Mouse (Mus musculus) ovary, postnatal 14 days (tissue): ENCODE results near the gene Numa1.
"Not testable (repeated sequence)": the region's sequence is repeated elsewhere in the genome, so short reads cannot be mapped to it uniquely, and the experiment has no call there.

Experiments used
- DNase-seq: peaks from one replicate; pipeline ENCODE4 v3.0.0; 2022; ENCODE audit warnings: low spot score

Gene Numa1

GRCm38 (mm10) chr7:101985081-101985480 lies 51.2 kb downstream of the Numa1 start:
- DNase-seq: no peak

GRCm38 (mm10) chr7:101994241-101994640 lies 60.3 kb downstream of the Numa1 start:
- DNase-seq: no peak

- peak; percentile 79 for DNase-seq
These were observed 64.5 kb downstream of the Numa1 start for GRCm38 (mm10) chr7:101998194-101998927.

- DNase-seq: no peak
These were observed 65.7 kb downstream of the Numa1 start for GRCm38 (mm10) chr7:101999461-102000151.

- no peak for DNase-seq
These were observed 66.4 kb downstream of the Numa1 start for GRCm38 (mm10) chr7:102000296-102000695.

- peak; percentile 25 for DNase-seq
These were observed 67.2 kb downstream of the Numa1 start for GRCm38 (mm10) chr7:102000921-102001630.

GRCm38 (mm10) chr7:102006520-102006919 lies 72.6 kb downstream of the Numa1 start:
- DNase-seq: no peak

GRCm38 (mm10) chr7:102011855-102012254 lies 77.9 kb downstream of the Numa1 start:
- no peak for DNase-seq

- DNase-seq: no peak
These were observed 79.5 kb downstream of the Numa1 start for GRCm38 (mm10) chr7:102013416-102013815.

- DNase-seq: no peak
These were observed 81.1 kb downstream of the Numa1 start for GRCm38 (mm10) chr7:102014995-102015394.

- DNase-seq: no peak
These were observed 83.0 kb downstream of the Numa1 start for GRCm38 (mm10) chr7:102016936-102017335.

GRCm38 (mm10) chr7:102017452-102017851 lies 83.5 kb downstream of the Numa1 start:
- no peak for DNase-seq

GRCm38 (mm10) chr7:102018034-102018433 lies 84.1 kb downstream of the Numa1 start:
- no peak for DNase-seq

GRCm38 (mm10) chr7:102018590-102018989 lies 84.7 kb downstream of the Numa1 start, which contains the start of gene Il18bp:
Gene Il18bp, minus strand, starts transcription at chr7:102018690.
- no peak for DNase-seq

- no peak for DNase-seq
These were observed 85.5 kb downstream of the Numa1 start for GRCm38 (mm10) chr7:102019362-102019761.

- not testable (repeated sequence) for DNase-seq
These were observed 87.0 kb downstream of the Numa1 start for GRCm38 (mm10) chr7:102020934-102021333.

GRCm38 (mm10) chr7:102023821-102024220 lies 89.9 kb downstream of the Numa1 start:
- DNase-seq: no peak

GRCm38 (mm10) chr7:102025187-102026119 lies 91.5 kb downstream of the Numa1 start:
- DNase-seq: no peak

GRCm38 (mm10) chr7:102034904-102035303 lies 101.0 kb downstream of the Numa1 start:
- no peak for DNase-seq

- DNase-seq: no peak
These were observed 101.6 kb downstream of the Numa1 start for GRCm38 (mm10) chr7:102035534-102035933.

GRCm38 (mm10) chr7:102037318-102037717 lies 103.4 kb downstream of the Numa1 start:
- no peak for DNase-seq

- DNase-seq: no peak
These were observed 108.4 kb downstream of the Numa1 start for GRCm38 (mm10) chr7:102042314-102042713.
